Mouse (Mus musculus): ENCODE results near the gene Ralgps2. TPM values are rescaled to one million over a fixed set of nuclear protein-coding genes. Genes with fewer than 3 reads are reported as not detected.

Ralgps2 gene
- total RNA-seq, 1 experiment: 40.6 TPM

DNA sequence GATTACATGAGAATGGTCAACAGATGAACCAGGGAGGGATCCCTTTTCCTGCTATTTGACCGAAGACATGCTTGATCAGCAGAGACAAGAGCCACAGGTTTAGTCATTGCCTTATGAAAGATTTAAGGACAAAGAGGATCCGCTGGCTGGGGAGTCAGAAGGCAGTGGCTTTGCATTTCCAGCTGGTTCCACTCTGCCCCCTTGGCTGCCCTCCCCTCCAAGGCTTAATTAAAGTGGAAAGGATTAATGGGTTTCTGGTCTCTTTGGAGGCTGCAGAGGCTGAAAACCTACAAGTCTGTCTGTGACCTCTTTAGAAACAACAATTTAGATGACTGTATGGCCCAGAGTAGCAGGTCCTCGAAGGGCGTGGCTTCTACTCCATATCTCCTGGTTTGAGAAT, 161.5 kb downstream of the Ralgps2 start:
- no peaks in the 10 kb centered on the region for H3K4me1 ChIP-seq (ENCODE audit: control insufficient read depth in 2 of 2, insufficient read depth in 2 of 2, low read length in 2 of 2, poor library complexity in 1 of 2)
- no peak overlapping the region for H3K4me3 ChIP-seq (ENCODE audit: insufficient read depth in 1 of 2, low read depth in 1 of 2, low read length in 2 of 2, poor library complexity in 1 of 2, severe bottlenecking in 1 of 2)
- H3K9ac ChIP-seq (ENCODE audit: insufficient read depth, low read depth, low read length, poor library complexity, severe bottlenecking): no peak overlapping the region
- TF ChIP-seq MAFK (IDR thresholded peaks at IDR 0.05; ENCODE audit: insufficient read depth, low read depth, low read length) (no peak), CHD2 (IDR thresholded peaks at IDR 0.05; ENCODE audit: low read depth, low read length) (no peak)
- in situ Hi-C loops (cut with MboI; ENCODE audit: low sequenced_read_pairs in 2 of 2, unreplicated experiment in 2 of 2): no loop called here
- no peak overlapping the region for H3K27ac ChIP-seq (ENCODE audit: insufficient read depth, low read depth, low read length, poor library complexity, severe bottlenecking)
- no peaks in the 10 kb centered on the region for H3K36me3 ChIP-seq (ENCODE audit: control insufficient read depth, insufficient read depth, low read length, poor library complexity, severe bottlenecking)
- DNase-seq (ENCODE audit: low read depth, low spot score): no peak
- no peaks in the 10 kb centered on the region for H3K9me3 ChIP-seq (ENCODE audit: control insufficient read depth, insufficient read depth, low read depth, low read length)

DNA sequence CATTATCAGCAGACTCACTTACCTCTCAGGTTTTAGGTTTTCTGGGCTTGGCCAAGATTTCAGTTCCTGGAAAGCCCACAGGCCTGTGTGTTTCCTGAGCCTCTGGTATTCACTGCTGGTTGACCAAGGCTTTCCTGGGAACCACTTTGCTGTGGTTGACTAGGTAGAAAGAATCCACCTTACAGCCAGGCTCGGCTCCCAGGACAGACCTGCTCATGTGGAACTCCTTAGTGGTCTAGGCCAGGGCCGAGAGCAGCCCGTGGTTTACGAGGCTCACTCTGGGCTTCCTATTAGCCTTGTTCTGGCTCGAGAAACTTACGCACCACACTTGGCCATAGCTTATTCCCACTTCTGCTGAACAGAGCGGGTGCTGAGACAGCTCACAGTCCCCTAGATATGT, 163.4 kb downstream of the Ralgps2 start:
- H3K27ac ChIP-seq (ENCODE audit: insufficient read depth, low read depth, low read length, poor library complexity, severe bottlenecking): no peak overlapping the region

DNA sequence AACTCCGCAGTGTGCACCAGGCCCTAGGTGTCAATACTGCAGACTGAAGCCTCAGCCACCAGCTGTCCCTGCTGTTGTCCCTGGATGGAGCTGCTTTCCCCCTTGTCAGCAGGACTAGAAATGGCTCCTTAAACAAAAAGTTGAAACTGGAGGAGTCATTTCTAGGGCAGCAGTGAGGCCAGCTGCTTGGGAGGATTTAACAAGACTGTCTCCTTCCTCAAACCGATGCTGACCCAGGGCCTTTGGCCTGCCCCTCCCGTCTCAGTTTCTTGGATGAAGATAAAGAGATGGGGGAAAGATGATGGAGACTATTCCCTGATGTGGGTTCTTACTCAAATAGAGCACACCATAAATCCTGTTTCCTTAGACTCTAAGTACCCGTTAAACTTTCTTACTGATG, 164.2 kb downstream of the Ralgps2 start:
- no peak overlapping the region for H3K27ac ChIP-seq (ENCODE audit: insufficient read depth, low read depth, low read length, poor library complexity, severe bottlenecking)
- in situ Hi-C loops (cut with MboI; ENCODE audit: low sequenced_read_pairs in 2 of 2, unreplicated experiment in 2 of 2): no loop called here
- no peaks in the 10 kb centered on the region for H3K4me1 ChIP-seq (ENCODE audit: control insufficient read depth in 2 of 2, insufficient read depth in 2 of 2, low read length in 2 of 2, poor library complexity in 1 of 2)
- H3K9me3 ChIP-seq (ENCODE audit: control insufficient read depth, insufficient read depth, low read depth, low read length): no peaks in the 10 kb centered on the region
- no peak for DNase-seq (ENCODE audit: low read depth, low spot score)
- no peak overlapping the region for H3K9ac ChIP-seq (ENCODE audit: insufficient read depth, low read depth, low read length, poor library complexity, severe bottlenecking)
- no peak for TF ChIP-seq HCFC1 (IDR thresholded peaks at IDR 0.05; ENCODE audit: borderline replicate concordance, insufficient read depth, low read length)
- no peaks in the 10 kb centered on the region for H3K36me3 ChIP-seq (ENCODE audit: control insufficient read depth, insufficient read depth, low read length, poor library complexity, severe bottlenecking)
- H3K4me3 ChIP-seq (ENCODE audit: insufficient read depth in 1 of 2, low read depth in 1 of 2, low read length in 2 of 2, poor library complexity in 1 of 2, severe bottlenecking in 1 of 2): no peak overlapping the region

More for the DNA sequence above, 163.4 kb downstream of the Ralgps2 start:
- no peaks in the 10 kb centered on the region for H3K36me3 ChIP-seq (ENCODE audit: control insufficient read depth, insufficient read depth, low read length, poor library complexity, severe bottlenecking)
- TF ChIP-seq MAFK (IDR thresholded peaks at IDR 0.05; ENCODE audit: insufficient read depth, low read depth, low read length) (no peak), ZC3H11A (IDR thresholded peaks at IDR 0.05; ENCODE audit: borderline replicate concordance, low read depth, low read length) (no peak), HCFC1 (IDR thresholded peaks at IDR 0.05; ENCODE audit: borderline replicate concordance, insufficient read depth, low read length) (no peak), ZNF384 (IDR thresholded peaks at IDR 0.05; ENCODE audit: low read depth, low read length) (no peak), CHD2 (IDR thresholded peaks at IDR 0.05; ENCODE audit: low read depth, low read length) (no peak)
- H3K4me1 ChIP-seq (ENCODE audit: control insufficient read depth in 2 of 2, insufficient read depth in 2 of 2, low read length in 2 of 2, poor library complexity in 1 of 2): no peaks in the 10 kb centered on the region
- H3K4me3 ChIP-seq (ENCODE audit: insufficient read depth in 1 of 2, low read depth in 1 of 2, low read length in 2 of 2, poor library complexity in 1 of 2, severe bottlenecking in 1 of 2): no peak overlapping the region
- no peak overlapping the region for H3K9ac ChIP-seq (ENCODE audit: insufficient read depth, low read depth, low read length, poor library complexity, severe bottlenecking)
- in situ Hi-C loops (cut with MboI; ENCODE audit: low sequenced_read_pairs in 2 of 2, unreplicated experiment in 2 of 2): no loop called here
- DNase-seq (ENCODE audit: low read depth, low spot score): no peak
- no peaks in the 10 kb centered on the region for H3K9me3 ChIP-seq (ENCODE audit: control insufficient read depth, insufficient read depth, low read depth, low read length)

- H3K27ac ChIP-seq (ENCODE audit: insufficient read depth, low read depth, low read length, poor library complexity, severe bottlenecking): no peak overlapping the region
- no peak overlapping the region for H3K4me3 ChIP-seq (ENCODE audit: insufficient read depth in 1 of 2, low read depth in 1 of 2, low read length in 2 of 2, poor library complexity in 1 of 2, severe bottlenecking in 1 of 2)
- H3K9ac ChIP-seq (ENCODE audit: insufficient read depth, low read depth, low read length, poor library complexity, severe bottlenecking): no peak overlapping the region
- no peaks in the 10 kb centered on the region for H3K36me3 ChIP-seq (ENCODE audit: control insufficient read depth, insufficient read depth, low read length, poor library complexity, severe bottlenecking)
- in situ Hi-C loops (cut with MboI; ENCODE audit: low sequenced_read_pairs in 2 of 2, unreplicated experiment in 2 of 2): no loop called here
- no peak for TF ChIP-seq ZC3H11A (IDR thresholded peaks at IDR 0.05; ENCODE audit: borderline replicate concordance, low read depth, low read length)
- TF ChIP-seq MAFK (IDR thresholded peaks at IDR 0.05; ENCODE audit: insufficient read depth, low read depth, low read length): no peak
- no peak for TF ChIP-seq ZNF384 (IDR thresholded peaks at IDR 0.05; ENCODE audit: low read depth, low read length)
- no peak for TF ChIP-seq HCFC1 (IDR thresholded peaks at IDR 0.05; ENCODE audit: borderline replicate concordance, insufficient read depth, low read length)
- TF ChIP-seq CHD2 (IDR thresholded peaks at IDR 0.05; ENCODE audit: low read depth, low read length): no peak
- no peaks in the 10 kb centered on the region for H3K4me1 ChIP-seq (ENCODE audit: control insufficient read depth in 2 of 2, insufficient read depth in 2 of 2, low read length in 2 of 2, poor library complexity in 1 of 2)
- no peaks in the 10 kb centered on the region for H3K9me3 ChIP-seq (ENCODE audit: control insufficient read depth, insufficient read depth, low read depth, low read length)
- no peak for DNase-seq (ENCODE audit: low read depth, low spot score)
Observed at GRCm38 (mm10) chr1:156770845-156771244, 168.6 kb downstream of the Ralgps2 start.

GRCm38 (mm10) chr1:156769621-156770297, 169.7 kb downstream of the Ralgps2 start:
- Histone ChIP-seq H3K36me3 (ENCODE audit: control insufficient read depth, insufficient read depth, low read length, poor library complexity, severe bottlenecking) (no peaks in the 10 kb centered on the region), H3K27ac (ENCODE audit: insufficient read depth, low read depth, low read length, poor library complexity, severe bottlenecking) (no peak overlapping the region), H3K9ac (ENCODE audit: insufficient read depth, low read depth, low read length, poor library complexity, severe bottlenecking) (no peak overlapping the region), H3K4me1 (ENCODE audit: control insufficient read depth in 2 of 2, insufficient read depth in 2 of 2, low read length in 2 of 2, poor library complexity in 1 of 2) (no peaks in the 10 kb centered on the region), H3K9me3 (ENCODE audit: control insufficient read depth, insufficient read depth, low read depth, low read length) (no peaks in the 10 kb centered on the region), H3K4me3 (ENCODE audit: insufficient read depth in 1 of 2, low read depth in 1 of 2, low read length in 2 of 2, poor library complexity in 1 of 2, severe bottlenecking in 1 of 2) (no peak overlapping the region)
- TF ChIP-seq MAFK (IDR thresholded peaks at IDR 0.05; ENCODE audit: insufficient read depth, low read depth, low read length): no peak
- TF ChIP-seq CHD2 (IDR thresholded peaks at IDR 0.05; ENCODE audit: low read depth, low read length): no peak
- no peak for TF ChIP-seq ZC3H11A (IDR thresholded peaks at IDR 0.05; ENCODE audit: borderline replicate concordance, low read depth, low read length)
- TF ChIP-seq ZNF384 (IDR thresholded peaks at IDR 0.05; ENCODE audit: low read depth, low read length): no peak
- no peak for TF ChIP-seq HCFC1 (IDR thresholded peaks at IDR 0.05; ENCODE audit: borderline replicate concordance, insufficient read depth, low read length)
- in situ Hi-C loops (cut with MboI; ENCODE audit: low sequenced_read_pairs in 2 of 2, unreplicated experiment in 2 of 2): no loop called here
- no peak for DNase-seq (ENCODE audit: low read depth, low spot score)

Data from ES-E14 (cell line).